ENCODE assay signal across 9 mouse cellular contexts in the genomic region with DNA sequence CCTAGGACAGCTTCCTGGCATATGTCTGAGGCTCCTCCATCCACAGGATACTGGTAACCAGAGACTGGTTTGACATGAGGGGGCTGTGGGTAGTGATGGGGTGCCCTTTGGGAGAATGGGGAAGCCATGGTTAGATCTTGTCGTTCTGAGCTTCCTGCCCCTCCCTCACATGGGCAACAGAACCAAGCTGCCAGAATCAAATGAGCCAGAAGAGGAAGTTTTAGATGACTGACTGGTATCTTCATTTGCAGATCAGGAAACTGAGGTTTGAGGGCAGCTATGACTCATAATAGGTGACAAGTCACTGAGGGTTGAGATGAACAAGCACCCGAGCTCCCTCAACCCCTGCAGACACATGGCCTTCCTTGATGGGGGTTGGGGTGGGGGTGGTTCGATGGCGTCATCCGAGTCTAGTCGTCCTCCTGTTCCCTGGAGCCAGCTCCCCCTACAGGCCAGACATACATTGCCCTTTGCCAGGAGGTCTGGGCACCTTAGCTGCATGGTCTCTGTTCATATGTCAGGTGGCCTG.
DNase-seq lines count a peak whose midpoint lies in the region; ATAC-seq and TF ChIP-seq lines count a peak whose summit lies in the region.
"Had no signal": no experiment of that assay in that cellular context is flagged by ENCODE, and none has a peak within 500 bp of the region (broad histone marks: within the 10 kb centered on the region; RNA-seq: fewer than 3 reads in every experiment).

No protein-coding gene starts in this region.

- H3K9me3 ChIP-seq in kidney, postnatal 0 days (replicated peaks; ENCODE audit: low read length): no peaks in the 10 kb centered on the region
- H3K9me3 ChIP-seq: neural tube, embryonic 12.5 days had no signal

- 0 out of 2 replicates have a peak, but pooled peaks have one; percentile 23 for TF ChIP-seq POLR2A in thymus, adult 2 months (IDR thresholded peaks at IDR 0.05; ENCODE audit: control insufficient read depth, extremely low read depth, insufficient read depth, low read length, poor library complexity)

- no peak overlapping the region for H3K27ac ChIP-seq in kidney, postnatal 0 days
- peak overlapping the region; percentile 9; the same call in 1 of the 2 replicates for H3K27ac ChIP-seq in thymus, adult 2 months (ENCODE audit: control insufficient read depth, insufficient read depth, low read length)
- H3K27ac ChIP-seq: neural tube, embryonic 12.5 days had no signal

- no peak overlapping the region for H3K4me3 ChIP-seq in kidney, postnatal 0 days (replicated peaks; ENCODE audit: low read depth, low read length)
- no peak overlapping the region for H3K4me3 ChIP-seq in thymus, adult 2 months (ENCODE audit: control insufficient read depth, insufficient read depth, low read length)
- H3K4me3 ChIP-seq: neural tube, embryonic 12.5 days had no signal

- H3K4me2 ChIP-seq in kidney, postnatal 0 days (ENCODE audit: low read length): no peak overlapping the region
- H3K4me2 ChIP-seq: neural tube, embryonic 12.5 days had no signal

- no peak overlapping the region for H3K9ac ChIP-seq in kidney, postnatal 0 days (ENCODE audit: low read depth, low read length)
- H3K9ac ChIP-seq: neural tube, embryonic 12.5 days had no signal

- DNase-seq in kidney, postnatal 0 days (ENCODE audit: low spot score): no peak
- DNase-seq in kidney, postnatal 14 days: no peak
- DNase-seq in brain, adult 2 months (ENCODE audit: low read depth, low spot score): peak; percentile 46
- DNase-seq in lung, postnatal 14 days: peak; percentile 47
- peak; percentile 81 for DNase-seq in thymus, adult 2 months
- DNase-seq in ovary, postnatal 10 days (ENCODE audit: low spot score): no peak
- no peak for DNase-seq in left cerebral cortex, adult 11 months (ENCODE audit: low spot score)

- H3K36me3 ChIP-seq in kidney, postnatal 0 days (ENCODE audit: insufficient read depth, low read length): no peaks in the 10 kb centered on the region
- no peaks in the 10 kb centered on the region for H3K36me3 ChIP-seq in thymus, adult 2 months (ENCODE audit: control insufficient read depth, insufficient read depth, low read length)
- H3K36me3 ChIP-seq: neural tube, embryonic 12.5 days had no signal

- no peak for ATAC-seq in kidney, postnatal 0 days (replicated peaks; ENCODE audit: low FRiP score, low read depth)
- peak; percentile 88 for ATAC-seq in CD4-positive, CD25-positive, alpha-beta regulatory T cell, adult 4 months

- WGBS in kidney, postnatal 0 days: 42% methylated on average over 6 of the region's 6 CpGs
- under 1% methylated on average over 6 of the region's 6 CpGs for WGBS in thymus, adult 2 months

- H3K27me3 ChIP-seq in kidney, postnatal 0 days (ENCODE audit: insufficient read depth, low read length): no peaks in the 10 kb centered on the region
- no peaks in the 10 kb centered on the region for H3K27me3 ChIP-seq in thymus, adult 2 months (ENCODE audit: control insufficient read depth, insufficient read depth, low read length)
- H3K27me3 ChIP-seq: neural tube, embryonic 12.5 days had no signal

- no peaks in the 10 kb centered on the region for H3K4me1 ChIP-seq in kidney, postnatal 0 days (replicated peaks; ENCODE audit: insufficient read depth, low read length)
- H3K4me1 ChIP-seq in thymus, adult 2 months (replicated peaks; ENCODE audit: control insufficient read depth, insufficient read depth, low read length): peaks cover 45% of the 10 kb centered on the region

- TF ChIP-seq CTCF in kidney, postnatal 0 days (IDR thresholded peaks at IDR 0.05; ENCODE audit: low read depth): peak; percentile 50; the same call in 1 of the 2 replicates
- peak; percentile 86 for TF ChIP-seq CTCF in thymus, adult 2 months (IDR thresholded peaks at IDR 0.05; ENCODE audit: borderline replicate concordance, control insufficient read depth, extremely low read depth, insufficient read depth, low read length, poor library complexity)

Comparison
In these comparisons a context has a peak if more than half of its experiments do, and no peak if none do; other contexts are left out.
1. DNase-seq: peak in brain, adult 2 months (single experiment), lung, postnatal 14 days (single experiment) and thymus, adult 2 months (single experiment); none in kidney, postnatal 0 days (single experiment), kidney, postnatal 14 days (single experiment), ovary, postnatal 10 days (single experiment) and left cerebral cortex, adult 11 months (single experiment).